Mouse (Mus musculus) left cerebral cortex, adult 18-20 months (tissue): ENCODE results near the gene Ralgps1. TPM values are rescaled to one million over a fixed set of nuclear protein-coding genes. Genes with fewer than 3 reads are reported as not detected.
A peak's percentile ranks its signal among the peaks of the same experiment; 100 is the strongest.

Experiments
- DNase-seq, 2 experiments: peaks; one replicate each; pipeline ENCODE4 v3.0.0; 2021 to 2022; ENCODE audit warnings: low spot score in 2 of 2, mixed read lengths in 1 of 2
- total RNA-seq, 2 experiments: library from RNA; stranded (reverse); gene quantifications; 2 replicates each; pipeline ENCODE4 v1.2.3; 2021

Gene Ralgps1
- total RNA-seq, 2 experiments from 2014 or later: 63.7 to 63.9 TPM

- DNase-seq: no peak
Observed at GRCm38 (mm10) chr2:33179171-33179929, 191.9 kb downstream of the Ralgps1 start.

GRCm38 (mm10) chr2:33178243-33178932 is 192.9 kb downstream of the Ralgps1 start:
- DNase-seq: no peak

- no peak for DNase-seq
Observed at GRCm38 (mm10) chr2:33177443-33178242, 193.6 kb downstream of the Ralgps1 start.

GRCm38 (mm10) chr2:33176921-33177320 is 194.4 kb downstream of the Ralgps1 start:
- no peak for DNase-seq

- no peak for DNase-seq
Observed at GRCm38 (mm10) chr2:33176516-33176915, 194.8 kb downstream of the Ralgps1 start.

- DNase-seq: no peak
Observed at GRCm38 (mm10) chr2:33173686-33174085, 197.6 kb downstream of the Ralgps1 start.

- no peak for DNase-seq
Observed at GRCm38 (mm10) chr2:33173126-33173525, 198.2 kb downstream of the Ralgps1 start.

- DNase-seq: no peak
Observed at GRCm38 (mm10) chr2:33170777-33171565, 200.3 kb downstream of the Ralgps1 start.

GRCm38 (mm10) chr2:33169445-33169844 is 201.8 kb downstream of the Ralgps1 start:
- no peak for DNase-seq

- no peak for DNase-seq
Observed at GRCm38 (mm10) chr2:33167060-33167459, 204.2 kb downstream of the Ralgps1 start.

- no peak for DNase-seq
Observed at GRCm38 (mm10) chr2:33165710-33166374, 205.4 kb downstream of the Ralgps1 start.

GRCm38 (mm10) chr2:33165229-33165628 is 206.1 kb downstream of the Ralgps1 start:
- no peak for DNase-seq

GRCm38 (mm10) chr2:33164646-33165045 is 206.6 kb downstream of the Ralgps1 start:
- no peak for DNase-seq

GRCm38 (mm10) chr2:33162126-33162525 is 209.2 kb downstream of the Ralgps1 start:
- DNase-seq: no peak

GRCm38 (mm10) chr2:33160326-33160973 is 210.8 kb downstream of the Ralgps1 start:
- DNase-seq: no peak

GRCm38 (mm10) chr2:33159593-33159992 is 211.7 kb downstream of the Ralgps1 start:
- no peak for DNase-seq

- no peak for DNase-seq
Observed at GRCm38 (mm10) chr2:33158895-33159294, 212.4 kb downstream of the Ralgps1 start.

GRCm38 (mm10) chr2:33156283-33156781 is 215.0 kb downstream of the Ralgps1 start:
- no peak for DNase-seq

- peak; percentile 76 to 84 for DNase-seq
Observed at GRCm38 (mm10) chr2:33154751-33155372, 216.4 kb downstream of the Ralgps1 start.
